Mouse (Mus musculus): ENCODE measurements around the gene Psmb4.
"Not testable (repeated sequence)": the region's sequence is repeated elsewhere in the genome, so short reads cannot be mapped to it uniquely, and the experiment has no call there.

GRCm38 (mm10) chr3:94928979-94929378, 42.2 kb upstream of the Psmb4 start:
- not testable (repeated sequence) for TF ChIP-seq CTCF (IDR thresholded peaks at IDR 0.05; ENCODE audit: borderline replicate concordance, extremely low read depth, insufficient read depth, insufficient read length); POLR2A (IDR thresholded peaks at IDR 0.05; ENCODE audit: borderline replicate concordance, extremely low read depth, insufficient read depth, insufficient read length, poor library complexity, severe bottlenecking)
